8 mouse cellular contexts compared by ENCODE assay signal in genomic region chr15:80254207-80254606, GRCm38 (mm10). TPM values are rescaled to one million over a fixed set of nuclear protein-coding genes. Genes with fewer than 3 reads are reported as not detected.
A peak's percentile ranks its signal among the peaks of the same experiment; 100 is the strongest.
DNase-seq lines count a peak whose midpoint lies in the region; ATAC-seq and TF ChIP-seq lines count a peak whose summit lies in the region.

No protein-coding gene starts in this region.

- no peaks in the 10 kb centered on the region for H3K79me2 ChIP-seq in heart, adult 2 months (replicated peaks; ENCODE audit: control insufficient read depth, insufficient read depth, low read length)
- peaks cover 24% of the 10 kb centered on the region for H3K79me2 ChIP-seq in MEL (ENCODE audit: control insufficient read depth, insufficient read depth, low read length, poor library complexity)

- no peak for DNase-seq in heart, adult 2 months
- no peak for DNase-seq in heart, postnatal 25 days (ENCODE audit: low spot score)
- peak; percentile 73 for DNase-seq in MEL (ENCODE audit: low read depth, low spot score)
- DNase-seq in lung, postnatal 14 days: peak; percentile 47
- DNase-seq in thymus, postnatal 25 days: no peak
- DNase-seq in frontal cortex, postnatal 36 days (ENCODE audit: low spot score in 2 of 2): no peak

- peak overlapping the region; percentile 87 for H3K4me2 ChIP-seq in forebrain, embryonic 13.5 days
- H3K4me2 ChIP-seq in intestine, postnatal 0 days (replicated peaks; ENCODE audit: low read depth): peak overlapping the region; percentile 96

- no peak for TF ChIP-seq POLR2A in heart, adult 2 months (IDR thresholded peaks at IDR 0.05; ENCODE audit: insufficient read depth, low read depth, low read length)
- no peak for TF ChIP-seq POLR2A in MEL (IDR thresholded peaks at IDR 0.05; ENCODE audit: control insufficient read depth in 1 of 2, insufficient read depth in 1 of 2, low read depth in 1 of 2, low read length in 2 of 2, poor library complexity in 1 of 2)

- H3K36me3 ChIP-seq in heart, adult 2 months (ENCODE audit: control insufficient read depth, insufficient read depth, low read length): peaks cover 19% of the 10 kb centered on the region
- H3K36me3 ChIP-seq in MEL (ENCODE audit: control insufficient read depth in 1 of 2, insufficient read depth in 2 of 2, low read length in 2 of 2): peaks cover 11 to 26% of the 10 kb centered on the region in 2 experiments
- peaks cover 61% of the 10 kb centered on the region for H3K36me3 ChIP-seq in forebrain, embryonic 13.5 days (ENCODE audit: poor library complexity, severe bottlenecking)
- H3K36me3 ChIP-seq in intestine, postnatal 0 days (ENCODE audit: control insufficient read depth, insufficient read depth): peaks cover 45% of the 10 kb centered on the region

- 34% methylated on average over 6 of the region's 6 CpGs for WGBS in heart, adult 2 months
- WGBS in forebrain, embryonic 13.5 days: 57% methylated on average over 6 of the region's 6 CpGs
- 19% methylated on average over 6 of the region's 6 CpGs for WGBS in intestine, postnatal 0 days

- peaks cover 16% of the 10 kb centered on the region for H3K4me1 ChIP-seq in heart, adult 2 months (ENCODE audit: control insufficient read depth, insufficient read depth, low read length)
- H3K4me1 ChIP-seq in MEL (ENCODE audit: control insufficient read depth in 1 of 2, insufficient read depth in 2 of 2, low read length in 2 of 2): peaks cover 6 to 28% of the 10 kb centered on the region in 2 experiments
- peaks cover 40% of the 10 kb centered on the region for H3K4me1 ChIP-seq in forebrain, embryonic 13.5 days
- peaks cover 21% of the 10 kb centered on the region for H3K4me1 ChIP-seq in intestine, postnatal 0 days (replicated peaks; ENCODE audit: control insufficient read depth, insufficient read depth, low read length)

- intact Hi-C loops in heart, adult 2 months (cut with DNase I): loop anchor here (10.0 kb wide), 2 partner anchors 309 to 941 kb away; partner anchors contain the start of gene Mrtfa
- intact Hi-C loops in heart, postnatal 25 days (cut with DNase I): loop anchor here (1.0 kb wide), 1 partner anchor 19 kb away; the partner anchor contains the start of gene AC140267.1

- H3K9me3 ChIP-seq in MEL (replicated peaks; ENCODE audit: insufficient read depth, low read length): no peaks in the 10 kb centered on the region
- H3K9me3 ChIP-seq in forebrain, embryonic 13.5 days (replicated peaks): no peaks in the 10 kb centered on the region
- no peaks in the 10 kb centered on the region for H3K9me3 ChIP-seq in intestine, postnatal 0 days (ENCODE audit: control insufficient read depth)

- TF ChIP-seq EP300 in heart, adult 2 months (IDR thresholded peaks at IDR 0.05; ENCODE audit: insufficient read depth, low read depth, low read length): no peak
- no peak for TF ChIP-seq EP300 in MEL (IDR thresholded peaks at IDR 0.05; ENCODE audit: low read depth in 1 of 2, low read length in 2 of 2)

- H3K27me3 ChIP-seq in heart, adult 2 months (ENCODE audit: control insufficient read depth, insufficient read depth, low read length): no peaks in the 10 kb centered on the region
- no peaks in the 10 kb centered on the region for H3K27me3 ChIP-seq in MEL (ENCODE audit: control insufficient read depth in 1 of 2, insufficient read depth in 2 of 2, low read length in 2 of 2)
- no peaks in the 10 kb centered on the region for H3K27me3 ChIP-seq in forebrain, embryonic 13.5 days
- H3K27me3 ChIP-seq in intestine, postnatal 0 days (replicated peaks; ENCODE audit: control insufficient read depth, insufficient read depth, low read length): no peaks in the 10 kb centered on the region

- no peak for ATAC-seq in forebrain, embryonic 13.5 days
- no peak for ATAC-seq in intestine, postnatal 0 days

- peak overlapping the region; percentile 58 for H3K9ac ChIP-seq in heart, adult 2 months (ENCODE audit: low read depth, low read length)
- peak overlapping the region; percentile 85 for H3K9ac ChIP-seq in MEL (ENCODE audit: control insufficient read depth, low read depth, low read length, poor library complexity, severe bottlenecking)
- peak overlapping the region; percentile 100 for H3K9ac ChIP-seq in forebrain, embryonic 13.5 days
- H3K9ac ChIP-seq in intestine, postnatal 0 days (ENCODE audit: low read depth, low read length): peak overlapping the region; percentile 100

- no peak for TF ChIP-seq RAD21 in MEL (IDR thresholded peaks at IDR 0.05; ENCODE audit: low read depth, low read length)

- H3K4me3 ChIP-seq in heart, adult 2 months: peak overlapping the region; percentile 100
- peak overlapping the region; percentile 72 for H3K4me3 ChIP-seq in MEL (ENCODE audit: control insufficient read depth in 1 of 2, insufficient read depth in 1 of 2, low read depth in 2 of 2, low read length in 2 of 2)
- H3K4me3 ChIP-seq in forebrain, embryonic 13.5 days: peak overlapping the region; percentile 99
- peak overlapping the region; percentile 100 for H3K4me3 ChIP-seq in intestine, postnatal 0 days (ENCODE audit: low read depth, low read length)

- TF ChIP-seq CTCF in heart, adult 2 months (IDR thresholded peaks at IDR 0.05): no peak
- TF ChIP-seq CTCF in MEL (IDR thresholded peaks at IDR 0.05 in 2 of 3, conservative IDR thresholded peaks at IDR 0.05 in 1 of 3; ENCODE audit: control insufficient read depth in 1 of 3, insufficient read depth in 1 of 3, low read depth in 2 of 3, low read length in 3 of 3, poor library complexity in 1 of 3, severe bottlenecking in 1 of 3): no peak
- TF ChIP-seq CTCF in intestine, postnatal 0 days (IDR thresholded peaks at IDR 0.05; ENCODE audit: low read depth): no peak

- H3K27ac ChIP-seq in heart, adult 2 months: peak overlapping the region; percentile 99
- peak overlapping the region; percentile 86 for H3K27ac ChIP-seq in MEL (ENCODE audit: control insufficient read depth, low read depth, low read length)
- H3K27ac ChIP-seq in forebrain, embryonic 13.5 days: peak overlapping the region; percentile 97
- H3K27ac ChIP-seq in intestine, postnatal 0 days (ENCODE audit: low read depth, low read length): peak overlapping the region; percentile 100

TF ChIP-seq in MEL, 35 proteins besides CTCF, POLR2A, EP300 and RAD21:
- TF ChIP-seq CHD1 (IDR thresholded peaks at IDR 0.05; ENCODE audit: low read depth, low read length) (0 out of 2 replicates have a peak, but pooled peaks have one; percentile 9), SMC3 (IDR thresholded peaks at IDR 0.05; ENCODE audit: low read depth, low read length) (no peak), USF1 (IDR thresholded peaks at IDR 0.05; ENCODE audit: low read depth, low read length) (no peak), TBP (IDR thresholded peaks at IDR 0.05; ENCODE audit: low read depth, low read length) (no peak), MYB (IDR thresholded peaks at IDR 0.05; ENCODE audit: low read depth, low read length) (no peak)
TF ChIP-seq in MEL: peak in this region for 1.

RNA-seq across cellular contexts. Expression of gene Atf4, which starts 0.8 kb away (rescaled TPM):
- total RNA-seq in heart, adult 2 months (2021): 10 to 100 TPM; 69.6 to 78.5 TPM
- 65.6 and 108 TPM in 2 replicates for polyA plus RNA-seq in heart, adult 2 months (2012; rRNA removed)
- total RNA-seq in heart, postnatal 25 days (2021): 10 to 100 TPM; 58.3 to 81.7 TPM
- total RNA-seq in MEL (2012; rRNA removed): 351 and 459 TPM in 2 replicates
- polyA plus RNA-seq in MEL (2012; ENCODE audit: insufficient read depth in 1 of 2, insufficient read length in 2 of 2, low read depth in 1 of 2, low replicate concordance in 2 of 2, missing spikeins in 1 of 2): 100 to 1,000 TPM in 1 of 2 experiments, 10 to 100 TPM in 1; 85.1 to 444 TPM
- 129 and 138 TPM in 2 replicates for polyA plus RNA-seq in forebrain, embryonic 13.5 days (2015; fragmentation: Nextera tagmentation; extraction: Ambion mirVana)
- 95.2 and 106 TPM in 2 replicates for polyA plus RNA-seq in intestine, postnatal 0 days (2015; fragmentation: Nextera tagmentation; extraction: Ambion mirVana)

RNA-seq across cellular contexts. Expression of gene Rps19bp1, which starts 9.9 kb away (rescaled TPM):
- 10 to 100 TPM; 15.6 to 16.4 TPM for total RNA-seq in heart, adult 2 months (2021)
- polyA plus RNA-seq in heart, adult 2 months (2012; rRNA removed): 12.2 and 12.7 TPM in 2 replicates
- 10 to 100 TPM; 15.5 to 15.9 TPM for total RNA-seq in heart, postnatal 25 days (2021)
- 59.7 and 78.9 TPM in 2 replicates for total RNA-seq in MEL (2012; rRNA removed)
- polyA plus RNA-seq in MEL (2012; ENCODE audit: insufficient read depth in 1 of 2, insufficient read length in 2 of 2, low read depth in 1 of 2, low replicate concordance in 2 of 2, missing spikeins in 1 of 2): 100 to 1,000 TPM in 1 of 2 experiments, not detected in 1; 155 TPM
- 62.0 and 63.8 TPM in 2 replicates for polyA plus RNA-seq in forebrain, embryonic 13.5 days (2015; fragmentation: Nextera tagmentation; extraction: Ambion mirVana)
- polyA plus RNA-seq in intestine, postnatal 0 days (2015; fragmentation: Nextera tagmentation; extraction: Ambion mirVana): 48.4 and 49.3 TPM in 2 replicates

RNA-seq across cellular contexts. Expression of gene AC140267.1, which starts 18.6 kb away (rescaled TPM):
- total RNA-seq in heart, adult 2 months (2021): 10 to 100 TPM; 10.3 to 29.5 TPM
- polyA plus RNA-seq in heart, adult 2 months (2012; rRNA removed): not detected in 2 replicates
- total RNA-seq in heart, postnatal 25 days (2021): 10 to 100 TPM; 16.1 to 21.0 TPM
- total RNA-seq in MEL (2012; rRNA removed): not detected in 2 replicates
- 1 to 10 TPM in 1 of 2 experiments, not detected in 1; 1.9 TPM for polyA plus RNA-seq in MEL (2012; ENCODE audit: insufficient read depth in 1 of 2, insufficient read length in 2 of 2, low read depth in 1 of 2, low replicate concordance in 2 of 2, missing spikeins in 1 of 2)
- 2.7 TPM in 1 of 2 replicates, not detected in the other for polyA plus RNA-seq in forebrain, embryonic 13.5 days (2015; fragmentation: Nextera tagmentation; extraction: Ambion mirVana)
- not detected in 2 replicates for polyA plus RNA-seq in intestine, postnatal 0 days (2015; fragmentation: Nextera tagmentation; extraction: Ambion mirVana)

RNA-seq across cellular contexts. Expression of gene Mief1, which starts 20.4 kb away (rescaled TPM):
- 10 to 100 TPM; 27.0 to 29.5 TPM for total RNA-seq in heart, adult 2 months (2021)
- polyA plus RNA-seq in heart, adult 2 months (2012; rRNA removed): 12.2 and 17.3 TPM in 2 replicates
- 10 to 100 TPM; 29.2 to 32.3 TPM for total RNA-seq in heart, postnatal 25 days (2021)
- total RNA-seq in MEL (2012; rRNA removed): 35.4 and 41.5 TPM in 2 replicates
- polyA plus RNA-seq in MEL (2012; ENCODE audit: insufficient read depth in 1 of 2, insufficient read length in 2 of 2, low read depth in 1 of 2, low replicate concordance in 2 of 2, missing spikeins in 1 of 2): 10 to 100 TPM in 1 of 2 experiments, not detected in 1; 34.6 TPM
- 39.6 and 40.3 TPM in 2 replicates for polyA plus RNA-seq in forebrain, embryonic 13.5 days (2015; fragmentation: Nextera tagmentation; extraction: Ambion mirVana)
- polyA plus RNA-seq in intestine, postnatal 0 days (2015; fragmentation: Nextera tagmentation; extraction: Ambion mirVana): 12.0 and 14.2 TPM in 2 replicates

RNA-seq across cellular contexts. Expression of gene Cacna1i, which starts 32.8 kb away (rescaled TPM):
- under 1 TPM; 0.09 to 0.34 TPM for total RNA-seq in heart, adult 2 months (2021)
- 0.12 and 0.21 TPM in 2 replicates for polyA plus RNA-seq in heart, adult 2 months (2012; rRNA removed)
- total RNA-seq in heart, postnatal 25 days (2021): under 1 TPM in 1 of 2 experiments, not detected in 1; 0.36 TPM
- total RNA-seq in MEL (2012; rRNA removed): not detected in 2 replicates
- polyA plus RNA-seq in MEL (2012; ENCODE audit: insufficient read depth in 1 of 2, insufficient read length in 2 of 2, low read depth in 1 of 2, low replicate concordance in 2 of 2, missing spikeins in 1 of 2): not detected
- 0.25 and 0.39 TPM in 2 replicates for polyA plus RNA-seq in forebrain, embryonic 13.5 days (2015; fragmentation: Nextera tagmentation; extraction: Ambion mirVana)
- 0.03 TPM in 1 of 2 replicates, not detected in the other for polyA plus RNA-seq in intestine, postnatal 0 days (2015; fragmentation: Nextera tagmentation; extraction: Ambion mirVana)

Comparison
In these comparisons a context has a peak if more than half of its experiments do, and no peak if none do; other contexts are left out.
1. DNase-seq: peak in MEL (single experiment) and lung, postnatal 14 days (single experiment); none in heart, adult 2 months (0 of 2), heart, postnatal 25 days (single experiment), thymus, postnatal 25 days (single experiment) and frontal cortex, postnatal 36 days (0 of 2).
2. Peak in every context shown above with its lines, with median percentiles within 50 percentile points of each other: H3K27ac ChIP-seq, H3K4me3 ChIP-seq and H3K9ac ChIP-seq.